Comparison of ENCODE assay signal across 10 mouse cellular contexts in the genomic region with DNA sequence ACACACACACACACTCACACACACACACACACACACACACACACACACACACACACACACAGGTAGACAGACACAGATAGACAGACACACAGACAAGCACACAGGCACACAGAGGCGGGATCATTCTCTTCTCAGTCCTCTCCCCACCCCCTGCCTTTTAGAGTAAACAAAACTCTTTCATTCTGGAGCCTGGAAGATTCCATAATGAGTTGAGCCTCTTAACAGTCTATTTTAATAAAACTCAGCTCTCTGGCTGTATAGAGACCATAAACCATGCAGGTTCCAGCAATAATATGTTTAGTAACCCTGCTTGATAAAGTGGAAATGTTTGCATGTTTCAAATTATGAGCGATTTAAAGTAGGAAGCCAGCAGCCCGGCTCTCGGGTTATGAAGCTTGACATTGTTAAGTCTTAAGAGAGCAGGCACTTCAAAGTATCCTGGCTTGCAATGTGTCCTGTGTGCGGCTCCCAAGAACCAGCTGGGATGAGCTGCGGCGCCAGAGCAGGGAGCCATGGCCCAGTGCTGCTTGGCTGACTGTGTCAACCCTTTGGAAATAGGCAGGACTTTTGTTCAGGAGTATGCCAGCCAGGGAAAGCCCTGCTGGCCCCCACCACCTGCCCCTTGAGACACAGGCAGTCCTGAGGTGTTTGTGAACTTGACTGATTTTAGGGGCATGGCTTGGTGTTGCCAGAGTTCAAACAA.
DNase-seq lines count a peak whose midpoint lies in the region; ATAC-seq lines count a peak whose summit lies in the region.
"Had no signal": no experiment of that assay in that cellular context is flagged by ENCODE, and none has a peak within 500 bp of the region (broad histone marks: within the 10 kb centered on the region; RNA-seq: fewer than 3 reads in every experiment).

No protein-coding gene starts in this region.

- H3K36me3 ChIP-seq in heart, embryonic 12.5 days = no peaks in the 10 kb centered on the region
- H3K36me3 ChIP-seq in lung, embryonic 16.5 days (ENCODE audit: control insufficient read depth, insufficient read depth, low read length) = no peaks in the 10 kb centered on the region
- no peaks in the 10 kb centered on the region for H3K36me3 ChIP-seq in hindbrain, embryonic 12.5 days
- H3K36me3 ChIP-seq in neural tube, embryonic 14.5 days (ENCODE audit: control insufficient read depth, insufficient read depth, low read length) = no peaks in the 10 kb centered on the region

- no peak for DNase-seq in heart, postnatal 10 days
- DNase-seq in lung, adult 18-20 months = no peak
- DNase-seq in adipocyte (ENCODE audit: low spot score) = no peak
- DNase-seq in layer of hippocampus, postnatal 25 days (ENCODE audit: extremely low spot score in 1 of 2, low spot score in 1 of 2) = no peak

- peaks cover 30% of the 10 kb centered on the region for H3K4me1 ChIP-seq in heart, embryonic 12.5 days (replicated peaks)
- peaks cover 16% of the 10 kb centered on the region for H3K4me1 ChIP-seq in lung, embryonic 16.5 days (replicated peaks; ENCODE audit: control insufficient read depth, insufficient read depth, low read length)
- H3K4me1 ChIP-seq in hindbrain, embryonic 12.5 days = 0 out of 2 replicates have a peak, but pooled peaks cover 3% of the 10 kb centered on the region
- H3K4me1 ChIP-seq in neural tube, embryonic 14.5 days (ENCODE audit: control insufficient read depth, insufficient read depth, low read length) = 0 out of 2 replicates have a peak, but pooled peaks cover 3% of the 10 kb centered on the region

- no peak overlapping the region for H3K4me2 ChIP-seq in heart, embryonic 12.5 days
- H3K4me2 ChIP-seq in lung, embryonic 16.5 days (ENCODE audit: low read depth, low read length) = no peak overlapping the region
- no peak overlapping the region for H3K4me2 ChIP-seq in hindbrain, embryonic 12.5 days (replicated peaks)
- H3K4me2 ChIP-seq in neural tube, embryonic 14.5 days (ENCODE audit: low read depth, low read length) = no peak overlapping the region

- no peak overlapping the region for H3K4me3 ChIP-seq in heart, embryonic 12.5 days
- H3K4me3 ChIP-seq in lung, embryonic 16.5 days (ENCODE audit: low read length) = no peak overlapping the region
- H3K4me3 ChIP-seq in hindbrain, embryonic 12.5 days = no peak overlapping the region
- H3K4me3 ChIP-seq in neural tube, embryonic 14.5 days (ENCODE audit: low read depth, low read length) = no peak overlapping the region
- H3K4me3 ChIP-seq: left cerebral cortex, adult 2 months had no signal

- intact Hi-C loops in heart, postnatal 10 days (cut with DNase I) = no loop called here

- peaks cover 12% of the 10 kb centered on the region for H3K27me3 ChIP-seq in heart, embryonic 12.5 days (replicated peaks)
- H3K27me3 ChIP-seq in lung, embryonic 16.5 days (ENCODE audit: control insufficient read depth, insufficient read depth, low read depth, low read length) = no peaks in the 10 kb centered on the region
- peaks cover 3% of the 10 kb centered on the region; the same call in 1 of the 2 replicates for H3K27me3 ChIP-seq in hindbrain, embryonic 12.5 days
- H3K27me3 ChIP-seq in neural tube, embryonic 14.5 days (ENCODE audit: control insufficient read depth, insufficient read depth, low read length) = no peaks in the 10 kb centered on the region

- H3K27ac ChIP-seq in heart, embryonic 12.5 days (ENCODE audit: poor library complexity, severe bottlenecking) = 0 out of 2 replicates have a peak overlapping the region, but pooled peaks have one; percentile 33
- 0 out of 2 replicates have a peak overlapping the region, but pooled peaks have one; percentile 23 for H3K27ac ChIP-seq in lung, embryonic 16.5 days (ENCODE audit: low read length)
- H3K27ac ChIP-seq in hindbrain, embryonic 12.5 days = peak overlapping the region; percentile 35; the same call in 1 of the 2 replicates
- 0 out of 2 replicates have a peak overlapping the region, but pooled peaks have one; percentile 12 for H3K27ac ChIP-seq in neural tube, embryonic 14.5 days (ENCODE audit: low read depth, low read length)
- H3K27ac ChIP-seq: left cerebral cortex, adult 2 months had no signal

- 0 out of 2 replicates have a peak, but pooled peaks cover 2% of the 10 kb centered on the region for H3K9me3 ChIP-seq in heart, embryonic 12.5 days (replicated peaks)
- no peaks in the 10 kb centered on the region for H3K9me3 ChIP-seq in lung, embryonic 16.5 days (ENCODE audit: control insufficient read depth, low read length)
- no peaks in the 10 kb centered on the region for H3K9me3 ChIP-seq in hindbrain, embryonic 12.5 days (replicated peaks)
- no peaks in the 10 kb centered on the region for H3K9me3 ChIP-seq in neural tube, embryonic 14.5 days (ENCODE audit: control insufficient read depth, low read length)

- H3K9ac ChIP-seq in heart, embryonic 12.5 days = no peak overlapping the region
- H3K9ac ChIP-seq in lung, embryonic 16.5 days (ENCODE audit: low read length) = no peak overlapping the region
- H3K9ac ChIP-seq in hindbrain, embryonic 12.5 days = no peak overlapping the region
- no peak overlapping the region for H3K9ac ChIP-seq in neural tube, embryonic 14.5 days (replicated peaks; ENCODE audit: low read depth, low read length)

- no peak for ATAC-seq in heart, embryonic 12.5 days (ENCODE audit: insufficient number of reproducible peaks, low FRiP score)
- ATAC-seq in lung, embryonic 16.5 days (ENCODE audit: low read depth) = peak; percentile 56
- ATAC-seq in hindbrain, embryonic 12.5 days (ENCODE audit: low FRiP score) = no peak
- no peak for ATAC-seq in neural tube, embryonic 14.5 days (ENCODE audit: low read depth)
- ATAC-seq: Patski had no signal

- 41% methylated on average over 7 of the region's 7 CpGs for WGBS in heart, embryonic 12.5 days
- 14% methylated on average over 7 of the region's 7 CpGs for WGBS in lung, embryonic 16.5 days
- WGBS in hindbrain, embryonic 12.5 days = 61% methylated on average over 7 of the region's 7 CpGs
- WGBS in neural tube, embryonic 14.5 days = 47% methylated on average over 7 of the region's 7 CpGs
